Mouse (Mus musculus) T-helper 17 cell (primary cell): ENCODE data around the gene Adamts18.

Experiments used
- in situ Hi-C, 2 experiments: fragments of 300-600 bp; cut with MboI, MseI; formaldehyde crosslinking; loops; 1 replicate in 1 of 2; 2 replicates in 1 of 2; pipeline ENCODE4 v1.15.1; 2025; ENCODE audit warnings: high pct_unique_total_duplicates in 2 of 2

The Adamts18 gene

GRCm38 (mm10) chr8:113666714-113667432 lies 181.7 kb downstream of the Adamts18 start:
- in situ Hi-C loops, result loop anchor here (5.0 kb wide), 1 partner anchor 315 kb away; no protein-coding TSS in a partner anchor

- in situ Hi-C loops, result loop anchor here (5.0 kb wide), 1 partner anchor 316 kb away; no protein-coding TSS in a partner anchor
Measured at GRCm38 (mm10) chr8:113665951-113666350, 182.6 kb downstream of the Adamts18 start.

GRCm38 (mm10) chr8:113665036-113665435 lies 183.5 kb downstream of the Adamts18 start:
- in situ Hi-C loops, result loop anchor here (5.0 kb wide), 1 partner anchor 317 kb away; no protein-coding TSS in a partner anchor

GRCm38 (mm10) chr8:113664544-113664943 lies 184.0 kb downstream of the Adamts18 start:
- in situ Hi-C loops, result no loop called here

DNA sequence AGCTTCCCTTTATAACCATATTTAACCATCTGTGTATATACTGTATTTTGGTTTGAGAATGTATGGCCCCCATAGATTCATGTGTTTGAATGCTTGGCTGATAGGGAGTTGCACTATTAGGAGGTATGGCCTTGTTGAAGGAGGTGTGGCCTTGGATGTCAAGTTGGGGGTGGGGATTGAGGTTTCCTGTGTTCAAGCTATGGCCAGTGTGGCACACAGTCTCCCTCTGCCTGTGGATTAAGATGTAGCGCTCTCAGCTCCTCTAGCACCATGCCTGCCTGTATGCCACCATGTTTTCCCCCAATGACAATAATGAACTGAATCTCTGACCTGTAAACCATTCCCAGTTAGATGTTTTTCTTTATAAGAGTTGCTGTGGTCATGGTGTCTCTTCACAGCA lies 188.4 kb downstream of the Adamts18 start:
- in situ Hi-C loops, result no loop called here

- in situ Hi-C loops, result loop anchor here (10.0 kb wide), 3 partner anchors 708 to 1398 kb away; partner anchors contain the start of gene Wwox (in 1 of the 2)
Measured at GRCm38 (mm10) chr8:113656681-113657298, 191.7 kb downstream of the Adamts18 start.

DNA sequence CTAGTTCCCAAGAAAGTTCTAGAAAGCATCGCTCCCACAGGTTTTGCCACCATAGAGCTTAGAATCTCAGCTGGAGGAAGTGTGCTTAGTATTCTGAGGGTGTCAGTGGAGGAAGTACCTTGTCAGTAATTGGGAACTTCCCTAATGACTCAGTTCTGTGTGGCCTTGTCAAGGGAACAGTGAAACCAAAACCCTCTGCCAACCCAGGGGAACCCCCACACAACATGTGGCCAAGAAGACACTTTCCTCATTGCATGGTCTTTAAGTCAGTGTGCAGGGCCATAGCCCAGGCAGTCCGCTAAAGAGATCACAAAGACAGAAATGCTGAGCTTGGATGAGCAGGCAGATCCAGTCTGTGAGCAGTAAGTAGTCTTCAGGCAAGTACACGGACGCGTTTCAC lies 192.4 kb downstream of the Adamts18 start:
- in situ Hi-C loops, result loop anchor here (10.0 kb wide), 3 partner anchors 709 to 1399 kb away; partner anchors contain the start of gene Wwox (in 1 of the 2)

GRCm38 (mm10) chr8:113653151-113653550 lies 195.4 kb downstream of the Adamts18 start:
- in situ Hi-C loops, result loop anchor here (10.0 kb wide), 3 partner anchors 712 to 1402 kb away; partner anchors contain the start of gene Wwox (in 1 of the 2)

- in situ Hi-C loops, result loop anchor here (10.0 kb wide), 3 partner anchors 712 to 1402 kb away; partner anchors contain the start of gene Wwox (in 1 of the 2)
Measured at GRCm38 (mm10) chr8:113652450-113652849, 196.1 kb downstream of the Adamts18 start.
